Mouse (Mus musculus) layer of hippocampus, adult 2 months (tissue): ENCODE measurements around the gene Fxr2. TPM values are rescaled to one million over a fixed set of nuclear protein-coding genes. Genes with fewer than 3 reads are reported as not detected.
"Not testable (repeated sequence)": the region's sequence is repeated elsewhere in the genome, so short reads cannot be mapped to it uniquely, and the experiment has no call there.

Source experiments
- DNase-seq, 2 experiments: peaks; one replicate each; pipeline ENCODE4 v3.0.0; 2022; ENCODE audit warnings: low spot score in 2 of 2
- H3K27ac ChIP-seq: fragments of 200-600 bp; 2 replicates; pipeline ENCODE4 v1.8.1; 2022
- H3K4me3 ChIP-seq: fragments of 200-600 bp; 2 replicates; pipeline ENCODE4 v1.8.1; 2022; ENCODE audit warnings: mild to moderate bottlenecking
- CTCF ChIP-seq: fragments of 200-600 bp; conservative IDR thresholded peaks from 2 replicates; pipeline ENCODE4 v1.8.1; 2022; ENCODE audit warnings: antibody characterized with exemption, mild to moderate bottlenecking, moderate library complexity
- total RNA-seq, 2 experiments: library from RNA; stranded (reverse); gene quantifications; 2 replicates each; pipeline ENCODE4 v1.2.3; 2021

Gene Fxr2
- total RNA-seq, 2 experiments from 2014 or later: 138 to 143 TPM

DNA sequence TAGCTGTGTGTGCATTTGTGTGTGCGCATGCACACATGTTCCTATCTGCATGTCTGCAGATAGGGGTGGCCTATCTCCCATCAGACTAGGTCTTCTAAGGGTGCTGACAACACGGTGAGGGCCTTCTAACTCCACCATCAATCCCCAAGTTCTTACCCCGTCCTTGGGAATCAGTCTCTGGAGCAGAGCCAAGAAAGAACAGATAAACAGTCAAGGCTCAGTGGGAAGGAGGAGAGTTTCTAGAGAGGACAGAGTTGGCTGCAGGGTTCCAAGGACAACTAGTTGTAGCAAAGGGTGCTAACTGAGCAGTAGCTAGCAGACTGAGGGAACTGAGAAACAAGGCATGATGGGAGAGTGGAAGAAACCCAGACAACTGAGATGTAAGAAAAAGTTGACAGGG is 31.0 kb upstream of the Fxr2 start:
- peak overlapping the region; percentile 77; the same call in 1 of the 2 replicates for H3K27ac ChIP-seq
- DNase-seq: no peak
- TF ChIP-seq CTCF: no peak
- H3K4me3 ChIP-seq: no peak overlapping the region; the same call in 1 of the 2 replicates

GRCm38 (mm10) chr11:69603516-69603915 is 29.3 kb upstream of the Fxr2 start:
- peak overlapping the region; percentile 88 for H3K4me3 ChIP-seq
- no peak for TF ChIP-seq CTCF

DNA sequence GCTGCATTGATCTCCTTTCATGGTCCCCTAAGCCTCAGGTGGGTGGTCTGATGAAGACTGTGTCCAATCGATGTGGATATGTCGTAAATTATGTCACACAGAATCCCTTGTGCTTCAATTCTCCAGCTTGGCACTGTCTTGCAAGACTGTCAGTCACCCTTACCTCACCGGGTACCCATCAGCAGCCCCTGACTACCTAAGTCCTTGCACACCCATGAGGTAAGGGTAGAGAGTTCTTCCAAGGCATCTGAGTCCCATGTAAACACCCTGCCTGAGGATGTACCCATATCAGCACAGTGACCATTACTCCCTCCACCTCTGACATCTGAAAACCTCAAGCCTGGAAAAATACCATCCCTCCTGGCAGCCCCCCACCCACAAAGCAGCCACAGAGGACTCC is 28.4 kb upstream of the Fxr2 start:
- TF ChIP-seq CTCF: no peak
- Histone ChIP-seq H3K4me3 (peak overlapping the region; percentile 88), H3K27ac (peak overlapping the region; percentile 95)
- DNase-seq: no peak

More at GRCm38 (mm10) chr11:69603516-69603915, 29.3 kb upstream of the Fxr2 start:
- DNase-seq: no peak
- H3K27ac ChIP-seq: peak overlapping the region; percentile 95

DNA sequence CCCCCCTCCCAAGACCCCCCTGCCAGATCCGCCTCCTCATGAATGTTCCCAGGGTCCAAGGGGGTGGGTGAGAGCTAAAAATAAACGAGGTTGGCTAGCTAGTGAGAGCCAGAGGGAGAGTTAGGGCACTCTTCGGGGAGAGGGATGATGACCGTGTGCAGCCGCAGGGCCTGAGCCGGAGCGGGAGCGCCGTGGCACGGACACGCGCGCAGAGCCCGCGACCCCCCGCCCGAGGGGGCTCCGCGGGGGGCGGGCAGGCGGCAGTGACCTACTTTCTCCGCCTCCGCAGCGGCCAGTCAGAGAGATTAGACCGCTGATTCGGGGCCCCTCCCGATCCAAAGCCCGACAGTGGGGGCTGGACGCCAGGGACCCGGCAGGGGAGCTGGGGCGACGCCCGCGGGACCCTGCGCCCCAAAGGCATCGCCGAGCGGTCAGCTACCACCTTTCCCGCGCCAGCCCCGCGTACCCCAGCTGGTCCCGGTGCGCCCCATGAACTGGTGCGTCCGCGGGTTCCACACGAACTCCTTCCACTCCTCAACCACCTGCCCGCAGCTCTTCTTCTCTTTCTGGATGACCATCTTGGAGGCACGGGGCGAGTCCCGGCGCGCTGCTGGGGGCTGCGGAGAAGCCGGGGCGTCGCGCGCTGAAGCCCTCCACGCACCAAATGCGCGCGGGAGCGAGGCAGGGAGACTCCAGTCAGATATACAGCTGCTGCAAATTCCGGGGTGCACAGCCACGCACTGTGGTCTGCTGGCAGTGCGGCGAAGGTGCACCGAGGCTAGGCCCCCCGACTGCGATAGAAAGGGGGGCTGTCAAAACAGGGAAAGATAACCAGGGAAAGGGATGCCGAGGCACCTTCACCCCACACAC is 27.8 kb upstream of the Fxr2 start:
- DNase-seq: peak in 1 of 2 experiments; percentile 24
- peak overlapping the region; percentile 88 for H3K4me3 ChIP-seq

GRCm38 (mm10) chr11:69605726-69606490 is 26.9 kb upstream of the Fxr2 start, which contains the start of gene Atp1b2:
Atp1b2 (minus strand) TSS chr11:69605942.
- TF ChIP-seq CTCF: no peak
- H3K4me3 ChIP-seq: peak within 1 kb of the TSS; percentile 88
- DNase-seq: peak; percentile 84 to 85
- H3K27ac ChIP-seq: peak within 1 kb of the TSS; percentile 95

More for the DNA sequence above, 27.8 kb upstream of the Fxr2 start:
- TF ChIP-seq CTCF: no peak
- H3K27ac ChIP-seq: peak overlapping the region; percentile 95

- H3K4me3 ChIP-seq: no peak overlapping the region; the same call in 1 of the 2 replicates
- H3K27ac ChIP-seq: peak overlapping the region; percentile 28; the same call in 1 of the 2 replicates
- no peak for TF ChIP-seq CTCF
- DNase-seq: no peak
Measured at GRCm38 (mm10) chr11:69606491-69606795, 26.3 kb upstream of the Fxr2 start.

DNA sequence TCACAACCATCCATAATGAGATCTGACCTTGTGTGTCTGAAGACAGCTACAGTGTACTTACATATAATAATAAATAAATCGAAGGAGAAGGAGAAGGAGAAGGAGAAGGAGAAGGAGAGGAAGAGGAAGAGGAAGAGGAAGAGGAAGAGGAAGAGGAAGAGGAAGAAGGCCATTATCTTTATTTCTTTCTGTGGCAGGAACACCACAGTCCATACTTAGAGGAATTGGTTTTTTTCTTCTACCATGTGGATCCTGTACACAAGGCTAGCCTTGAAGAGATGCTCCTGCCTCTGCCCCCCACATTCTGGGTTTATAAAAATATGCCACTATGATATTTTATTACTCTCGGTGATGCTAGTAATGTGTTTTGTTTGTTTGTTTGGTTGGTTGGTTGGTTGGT is 26.0 kb upstream of the Fxr2 start:
- Histone ChIP-seq H3K4me3 (no peak overlapping the region), H3K27ac (no peak overlapping the region)
- DNase-seq: no peak
- no peak for TF ChIP-seq CTCF

DNA sequence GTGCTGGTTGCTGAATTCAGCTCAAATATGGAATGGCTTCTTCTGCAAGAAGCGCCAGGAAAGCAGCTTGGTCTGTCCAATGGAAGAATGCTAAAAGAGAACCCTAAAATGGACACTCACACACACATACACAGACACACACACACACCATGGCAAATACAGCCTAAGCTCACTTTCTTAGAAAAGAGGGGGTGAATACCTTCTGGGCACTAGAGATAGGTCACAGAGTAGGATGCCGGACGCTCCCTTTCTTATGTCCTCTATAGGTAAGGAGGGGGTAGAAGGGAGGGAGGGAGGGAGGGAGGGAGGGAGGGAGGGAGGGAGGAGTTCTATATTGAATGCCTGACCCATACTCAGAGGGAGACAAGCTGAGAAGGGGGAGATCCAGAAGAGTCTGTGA is 24.3 kb upstream of the Fxr2 start:
- H3K27ac ChIP-seq: no peak overlapping the region
- H3K4me3 ChIP-seq: no peak overlapping the region
- DNase-seq: no peak
- no peak for TF ChIP-seq CTCF

- Histone ChIP-seq H3K4me3 (no peak overlapping the region), H3K27ac (no peak overlapping the region)
- DNase-seq: no peak
- no peak for TF ChIP-seq CTCF
Measured at GRCm38 (mm10) chr11:69609416-69609815, 23.4 kb upstream of the Fxr2 start.

DNA sequence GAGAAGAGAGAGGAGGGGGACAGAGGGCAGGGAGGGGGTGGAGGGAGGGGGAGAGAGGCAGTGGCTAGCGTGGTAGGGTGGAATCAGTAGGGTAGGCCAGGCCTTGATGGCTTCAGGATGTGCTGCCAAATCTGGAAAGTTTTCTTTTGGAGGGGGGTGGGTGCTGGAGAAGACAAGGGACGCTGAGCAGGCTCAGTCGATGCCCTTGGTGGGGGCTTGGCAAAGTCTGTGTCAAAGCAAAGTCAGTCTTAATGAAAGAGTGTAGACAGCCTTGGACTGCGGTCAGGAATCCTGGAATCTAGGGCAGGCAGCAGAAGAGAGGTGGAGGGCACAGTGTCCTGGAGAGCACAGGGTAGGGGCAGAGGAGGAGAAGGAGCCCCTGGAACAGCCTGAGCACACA is 21.9 kb upstream of the Fxr2 start:
- TF ChIP-seq CTCF: no peak
- H3K4me3 ChIP-seq: no peak overlapping the region
- DNase-seq: no peak
- H3K27ac ChIP-seq: peak overlapping the region; percentile 46; the same call in 1 of the 2 replicates

- DNase-seq: peak; percentile 79 to 84
- peak overlapping the region; percentile 31 for H3K4me3 ChIP-seq
- peak overlapping the region; percentile 80 for H3K27ac ChIP-seq
- peak; percentile 84 for TF ChIP-seq CTCF
Measured at GRCm38 (mm10) chr11:69613553-69614256, 19.1 kb upstream of the Fxr2 start.

GRCm38 (mm10) chr11:69614257-69614588 is 18.6 kb upstream of the Fxr2 start:
- H3K27ac ChIP-seq, H3K4me3 ChIP-seq, DNase-seq: not testable (repeated sequence)

GRCm38 (mm10) chr11:69616781-69617180 is 16.0 kb upstream of the Fxr2 start:
- Histone ChIP-seq H3K27ac (no peak overlapping the region), H3K4me3 (no peak overlapping the region)
- DNase-seq: no peak
- TF ChIP-seq CTCF: no peak
